Mouse (Mus musculus) CD4-positive naive resting alpha-beta T cell, adult 76 days (primary cell): ENCODE results near the gene Myh6. TPM values are rescaled to one million over a fixed set of nuclear protein-coding genes. Genes with fewer than 3 reads are reported as not detected.

Experiments
- total RNA-seq: library from RNA; stranded (reverse); gene quantifications from one replicate; pipeline ENCODE4 v1.2.4, GENCODE M21; 2023

Gene Myh6
- total RNA-seq, result not detected

GRCm38 (mm10) chr14:54966320-54966977 lies at the start of gene Myh6:
Myh6 (minus strand) TSS chr14:54966927.

DNA sequence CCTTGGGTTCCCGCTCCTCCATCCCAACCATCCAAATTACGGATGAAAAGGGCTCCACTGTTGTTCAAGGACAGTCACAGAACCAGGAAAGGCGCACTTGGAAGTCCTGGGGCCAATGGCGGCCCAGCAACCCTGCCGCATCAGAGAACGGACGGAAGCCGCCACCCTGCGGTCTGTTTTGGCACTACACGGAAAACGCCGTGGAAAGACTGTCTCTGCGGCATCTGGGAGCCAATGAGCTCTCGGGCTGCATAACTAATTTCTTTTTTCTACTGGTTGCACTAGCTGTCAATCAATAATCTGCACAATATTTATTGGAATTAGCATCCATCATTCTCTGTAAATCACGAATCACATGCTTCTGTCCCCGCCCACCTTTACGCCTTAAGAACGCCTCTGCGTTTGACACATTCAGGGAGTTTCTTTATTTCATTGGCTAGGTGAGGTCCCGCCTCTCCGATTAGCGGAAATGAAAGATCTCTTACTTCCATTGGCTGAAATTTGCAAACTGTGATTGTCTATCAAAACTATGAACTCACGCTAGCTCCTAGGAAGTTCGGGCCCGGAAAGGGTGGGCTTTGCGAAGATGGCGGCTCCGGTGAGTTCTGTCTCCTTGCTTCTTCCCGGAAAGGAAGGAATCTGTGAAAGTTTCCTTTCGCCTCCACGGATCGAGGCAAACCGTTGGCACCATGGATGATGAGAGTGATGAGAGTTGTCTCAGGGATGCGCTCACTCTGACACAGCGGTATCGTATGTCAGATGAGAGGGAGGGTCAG lies 48.5 kb upstream of the Myh6 start, which contains the start of gene Ngdn:
TSS of gene Ngdn (plus strand) at position 464 of the 776 bp plus-strand sequence.

GRCm38 (mm10) chr14:54994136-54994868 lies 27.6 kb upstream of the Myh6 start, which contains the start of gene Myh7:
Myh7 (minus strand) TSS chr14:54994626.

GRCm38 (mm10) chr14:54976633-54977032 lies 9.9 kb upstream of the Myh6 start, which contains the start of gene Gm17428:
Gm17428 (plus strand) TSS chr14:54976933.

DNA sequence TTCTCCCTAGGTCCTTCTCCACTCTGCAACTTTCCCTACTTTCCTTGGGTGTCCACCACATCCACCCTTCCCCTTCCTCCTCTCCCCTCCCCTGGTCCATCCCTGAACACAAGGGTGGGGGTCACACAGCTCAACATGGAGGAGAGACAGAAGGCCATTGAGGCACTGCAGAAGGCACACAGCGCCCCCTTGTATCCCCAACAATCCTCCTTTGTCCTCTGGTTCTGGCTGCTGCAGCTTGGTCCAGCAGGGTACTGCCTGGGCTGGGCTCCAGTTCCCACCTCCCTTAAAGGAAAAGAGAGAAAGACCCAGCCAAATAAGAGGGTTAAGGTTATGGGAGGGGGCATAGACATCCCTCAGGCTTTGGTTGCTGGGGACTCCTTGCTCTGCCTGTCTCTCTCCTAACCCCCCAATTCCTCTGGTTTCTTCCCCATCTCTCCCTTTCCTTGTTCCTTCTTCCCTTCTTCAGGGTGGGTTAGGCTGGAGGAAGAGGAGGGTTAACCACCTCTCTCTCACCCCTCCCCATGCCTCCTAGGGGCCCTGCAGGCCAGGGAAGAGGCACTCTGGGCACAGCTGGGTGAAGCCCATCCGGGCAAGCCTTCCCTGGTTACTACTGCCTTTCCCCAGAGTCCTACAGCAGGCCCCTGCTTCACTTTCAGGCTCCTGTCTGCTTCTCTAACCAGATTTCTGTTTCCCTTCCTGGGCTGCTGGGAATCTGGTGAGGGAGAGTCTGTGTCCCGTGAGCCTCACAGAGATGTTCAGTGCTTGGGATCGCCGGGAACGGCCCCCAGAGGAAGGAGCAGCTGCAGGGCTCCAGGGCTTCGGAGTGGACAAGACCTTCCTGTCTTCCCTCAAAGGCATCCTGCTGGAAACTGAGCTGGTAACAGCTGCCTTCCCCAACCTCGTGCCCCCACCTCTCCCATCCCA lies 30.6 kb downstream of the Myh6 start, which contains the start of gene Cmtm5:
TSS of gene Cmtm5 (plus strand) at position 358 of the 927 bp plus-strand sequence.

GRCm38 (mm10) chr14:54932645-54933150 lies 34.0 kb downstream of the Myh6 start, which contains the start of gene Il25:
Il25 (plus strand) TSS chr14:54932695.

DNA sequence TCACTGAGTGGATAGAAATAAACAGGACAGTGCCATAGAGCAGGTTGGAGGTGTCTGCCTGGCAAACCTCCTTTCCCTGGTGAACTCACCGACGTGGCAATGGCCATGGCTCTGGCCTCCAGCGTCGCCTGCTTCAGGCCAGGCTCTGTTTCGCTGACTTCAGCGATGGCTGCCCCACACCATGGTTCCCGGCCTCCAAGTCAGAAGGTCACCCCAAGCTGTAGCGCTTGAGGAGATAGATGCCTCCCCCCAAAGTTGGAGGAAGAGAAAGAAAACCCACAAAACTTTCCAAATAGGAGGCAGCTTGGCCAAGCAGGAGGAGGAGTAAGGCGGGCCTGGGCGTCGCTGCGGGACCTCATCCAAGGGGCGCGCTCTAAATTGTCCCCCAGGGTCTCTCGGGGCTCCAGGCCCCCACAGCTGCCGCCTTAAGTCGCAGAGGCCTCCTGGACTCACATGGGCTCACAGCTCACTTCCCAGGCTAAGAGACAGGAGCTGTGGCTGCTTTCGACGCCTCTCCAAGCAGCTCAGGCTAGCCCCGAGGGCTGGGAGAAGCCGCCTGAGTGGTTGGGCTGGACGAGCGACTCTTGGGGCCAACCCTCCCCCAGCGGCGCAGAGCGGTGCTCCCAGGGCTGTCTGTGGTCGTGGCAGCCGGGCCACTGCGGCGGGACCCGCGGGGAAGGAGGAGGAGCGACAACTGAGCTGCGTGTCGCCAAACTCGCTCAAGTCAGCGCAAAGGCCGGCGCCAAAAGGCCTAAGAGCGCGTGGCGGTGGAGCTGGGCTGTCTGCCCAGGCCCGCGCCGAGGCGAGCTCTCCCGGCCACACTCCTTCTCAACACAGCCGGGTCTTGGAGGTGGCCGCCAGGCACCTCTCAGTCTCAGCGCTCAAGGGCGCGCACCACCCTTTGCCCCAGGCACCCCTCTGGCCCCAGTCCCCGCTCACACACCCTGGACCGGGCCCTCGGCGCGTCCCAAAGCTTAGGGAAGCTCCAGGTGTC lies 41.1 kb downstream of the Myh6 start, which contains the start of gene Efs:
TSS of gene Efs (minus strand) at position 778 of the 994 bp plus-strand sequence.

DNA sequence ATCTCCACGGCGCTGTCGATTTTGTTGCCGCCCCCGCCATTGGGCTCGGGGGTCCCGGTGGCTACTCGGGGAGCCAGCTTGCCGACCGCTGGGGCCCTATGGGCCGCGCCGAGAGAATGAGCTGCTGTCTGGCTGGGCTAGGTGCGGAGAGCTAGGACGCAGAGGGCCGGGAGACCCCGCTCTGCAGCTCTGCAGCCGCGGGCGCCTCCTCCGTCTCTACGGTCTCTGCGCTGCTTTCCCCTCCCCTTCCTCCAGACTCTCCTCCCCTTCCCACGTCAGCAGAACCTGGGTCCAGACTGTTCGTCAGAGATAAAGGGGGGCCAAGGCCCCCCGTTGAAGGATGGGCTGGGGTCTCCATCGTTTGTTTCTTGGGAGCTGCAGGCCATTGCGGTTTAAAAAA lies 53.8 kb downstream of the Myh6 start, which contains the start of gene Slc22a17:
TSS of gene Slc22a17 (minus strand) at position 247 of the 400 bp plus-strand sequence.

GRCm38 (mm10) chr14:54892200-54892599 lies 74.5 kb downstream of the Myh6 start, which contains the start of gene Pabpn1:
Pabpn1 (plus strand) TSS chr14:54892500.

Other genes starting within 250 kb of the Myh6 start
- gene Slc7a8, start 185.0 kb downstream of the Myh6 start, total RNA-seq, result 0.85 TPM
- gene Rnf212b, start 152.8 kb downstream of the Myh6 start, total RNA-seq, result not detected
- gene Homez, start 96.0 kb downstream of the Myh6 start, total RNA-seq, result 3.3 TPM
- gene Ppp1r3e, start 89.4 kb downstream of the Myh6 start, total RNA-seq, result 17.4 TPM
- gene Bcl2l2, start 83.5 kb downstream of the Myh6 start, total RNA-seq, result 1.4 TPM
- not detected for gene Gm20521, start 83.5 kb downstream of the Myh6 start, total RNA-seq
- 243 TPM for gene Pabpn1, start 74.4 kb downstream of the Myh6 start, total RNA-seq
- gene Slc22a17, start 53.8 kb downstream of the Myh6 start, total RNA-seq, result 2.0 TPM
- not detected for gene Efs, start 40.8 kb downstream of the Myh6 start, total RNA-seq
- gene Il25, start 34.2 kb downstream of the Myh6 start, total RNA-seq, result not detected
- gene Cmtm5, start 30.7 kb downstream of the Myh6 start, total RNA-seq, result not detected
- not detected for gene Gm17428, start 10.0 kb upstream of the Myh6 start, total RNA-seq
- gene Myh7, start 27.7 kb upstream of the Myh6 start, total RNA-seq, result not detected
- gene Ngdn, start 48.5 kb upstream of the Myh6 start, total RNA-seq, result 92.5 TPM
- gene Zfhx2, start 125.4 kb upstream of the Myh6 start, total RNA-seq, result 21.5 TPM
- gene Thtpa, start 127.9 kb upstream of the Myh6 start, total RNA-seq, result 4.0 TPM
- gene Ap1g2, start 139.7 kb upstream of the Myh6 start, total RNA-seq, result 104 TPM
- not detected for gene Jph4, start 150.0 kb upstream of the Myh6 start, total RNA-seq